Mouse (Mus musculus): ENCODE results near the gene Zfp451. TPM values are rescaled to one million over a fixed set of nuclear protein-coding genes. Genes with fewer than 3 reads are reported as not detected.

Gene Zfp451
- total and polyA plus RNA-seq, 2 experiments from 2014 or later = 29.1 to 67.2 TPM

GRCm38 (mm10) chr1:33803323-33803722, 11.1 kb downstream of the Zfp451 start:
- Histone ChIP-seq H3K4me3 (ENCODE audit: low read depth, low read length) (no peak overlapping the region), H3K4me2 (ENCODE audit: low read depth) (no peak overlapping the region), H3K36me3 (ENCODE audit: insufficient read depth) (peaks cover 55% of the 10 kb centered on the region), H3K9me3 (ENCODE audit: low read length) (no peaks in the 10 kb centered on the region), H3K27ac (ENCODE audit: low read depth, low read length) (no peak overlapping the region), H3K9ac (no peak overlapping the region), H3K4me1 (ENCODE audit: insufficient read depth) (no peaks in the 10 kb centered on the region), H3K27me3 (ENCODE audit: insufficient read depth, low read length) (no peaks in the 10 kb centered on the region)
- 98% methylated on average over 2 of the region's 2 CpGs for WGBS
- no peak for ATAC-seq
- no peak for DNase-seq
- TF ChIP-seq CTCF (IDR thresholded peaks at IDR 0.05; ENCODE audit: low read depth) = no peak

GRCm38 (mm10) chr1:33799620-33800019, 14.8 kb downstream of the Zfp451 start:
- Histone ChIP-seq H3K27ac (ENCODE audit: low read depth, low read length) (no peak overlapping the region), H3K36me3 (ENCODE audit: insufficient read depth) (peaks cover 48% of the 10 kb centered on the region), H3K4me2 (ENCODE audit: low read depth) (no peak overlapping the region), H3K4me1 (ENCODE audit: insufficient read depth) (no peaks in the 10 kb centered on the region), H3K4me3 (ENCODE audit: low read depth, low read length) (no peak overlapping the region), H3K9ac (no peak overlapping the region), H3K27me3 (ENCODE audit: insufficient read depth, low read length) (no peaks in the 10 kb centered on the region), H3K9me3 (ENCODE audit: low read length) (no peaks in the 10 kb centered on the region)
- ATAC-seq (no peak), DNase-seq (no peak)
- WGBS = 86% methylated on average over 3 of the region's 3 CpGs
- TF ChIP-seq CTCF (IDR thresholded peaks at IDR 0.05; ENCODE audit: low read depth) = no peak

GRCm38 (mm10) chr1:33788493-33788892, 25.9 kb downstream of the Zfp451 start:
- Histone ChIP-seq H3K4me1 (ENCODE audit: insufficient read depth) (no peaks in the 10 kb centered on the region), H3K4me2 (ENCODE audit: low read depth) (no peak overlapping the region), H3K27ac (ENCODE audit: low read depth, low read length) (no peak overlapping the region), H3K27me3 (ENCODE audit: insufficient read depth, low read length) (no peaks in the 10 kb centered on the region), H3K9ac (no peak overlapping the region), H3K4me3 (ENCODE audit: low read depth, low read length) (no peak overlapping the region), H3K36me3 (ENCODE audit: insufficient read depth) (peaks cover 7% of the 10 kb centered on the region; the same call in 1 of the 2 replicates), H3K9me3 (ENCODE audit: low read length) (no peaks in the 10 kb centered on the region)
- no peak for ATAC-seq
- TF ChIP-seq CTCF (IDR thresholded peaks at IDR 0.05; ENCODE audit: low read depth) = no peak
- no peak for DNase-seq
- WGBS = 50% methylated on average over 3 of the region's 3 CpGs

- Histone ChIP-seq H3K4me1 (ENCODE audit: insufficient read depth) (no peaks in the 10 kb centered on the region), H3K9ac (no peak overlapping the region), H3K27me3 (ENCODE audit: insufficient read depth, low read length) (no peaks in the 10 kb centered on the region), H3K36me3 (ENCODE audit: insufficient read depth) (peaks cover 10% of the 10 kb centered on the region; the same call in 1 of the 2 replicates), H3K27ac (ENCODE audit: low read depth, low read length) (no peak overlapping the region), H3K9me3 (ENCODE audit: low read length) (no peaks in the 10 kb centered on the region), H3K4me3 (ENCODE audit: low read depth, low read length) (no peak overlapping the region), H3K4me2 (ENCODE audit: low read depth) (no peak overlapping the region)
- TF ChIP-seq CTCF (IDR thresholded peaks at IDR 0.05; ENCODE audit: low read depth) = no peak
- ATAC-seq (no peak), DNase-seq (no peak)
- 83% methylated on average over 5 of the region's 5 CpGs for WGBS
Measured at GRCm38 (mm10) chr1:33788072-33788471, 26.3 kb downstream of the Zfp451 start.

GRCm38 (mm10) chr1:33784561-33784960, 29.8 kb downstream of the Zfp451 start:
- DNase-seq (no peak), ATAC-seq (no peak)
- H3K27me3 ChIP-seq (ENCODE audit: insufficient read depth, low read length) = no peaks in the 10 kb centered on the region
- H3K4me2 ChIP-seq (ENCODE audit: low read depth) = no peak overlapping the region
- H3K4me1 ChIP-seq (ENCODE audit: insufficient read depth) = no peaks in the 10 kb centered on the region
- no peak overlapping the region for H3K9ac ChIP-seq
- H3K36me3 ChIP-seq (ENCODE audit: insufficient read depth) = peaks cover 19% of the 10 kb centered on the region; the same call in 1 of the 2 replicates
- no peak overlapping the region for H3K4me3 ChIP-seq (ENCODE audit: low read depth, low read length)
- 96% methylated on average over 5 of the region's 5 CpGs for WGBS
- H3K9me3 ChIP-seq (ENCODE audit: low read length) = no peaks in the 10 kb centered on the region
- no peak for TF ChIP-seq CTCF (IDR thresholded peaks at IDR 0.05; ENCODE audit: low read depth)
- H3K27ac ChIP-seq (ENCODE audit: low read depth, low read length) = no peak overlapping the region

- WGBS = 77% methylated on average over 14 of the region's 14 CpGs
- no peaks in the 10 kb centered on the region for H3K27me3 ChIP-seq (ENCODE audit: insufficient read depth, low read length)
- no peak overlapping the region for H3K9ac ChIP-seq
- TF ChIP-seq CTCF (IDR thresholded peaks at IDR 0.05; ENCODE audit: low read depth) = no peak
- no peak overlapping the region for H3K4me3 ChIP-seq (ENCODE audit: low read depth, low read length)
- no peaks in the 10 kb centered on the region for H3K9me3 ChIP-seq (ENCODE audit: low read length)
- H3K4me2 ChIP-seq (ENCODE audit: low read depth) = no peak overlapping the region
- peak; percentile 22 for DNase-seq
- peaks cover 29% of the 10 kb centered on the region for H3K36me3 ChIP-seq (ENCODE audit: insufficient read depth)
- peak; percentile 64 for ATAC-seq
- no peak overlapping the region for H3K27ac ChIP-seq (ENCODE audit: low read depth, low read length)
- H3K4me1 ChIP-seq (ENCODE audit: insufficient read depth) = no peaks in the 10 kb centered on the region
Measured at GRCm38 (mm10) chr1:33776175-33776611, 38.2 kb downstream of the Zfp451 start.

- Histone ChIP-seq H3K4me3 (ENCODE audit: low read depth, low read length) (no peak overlapping the region), H3K27ac (ENCODE audit: low read depth, low read length) (no peak overlapping the region), H3K36me3 (ENCODE audit: insufficient read depth) (peaks cover 44% of the 10 kb centered on the region), H3K27me3 (ENCODE audit: insufficient read depth, low read length) (no peaks in the 10 kb centered on the region), H3K4me2 (ENCODE audit: low read depth) (no peak overlapping the region), H3K9me3 (ENCODE audit: low read length) (no peaks in the 10 kb centered on the region), H3K9ac (no peak overlapping the region), H3K4me1 (ENCODE audit: insufficient read depth) (no peaks in the 10 kb centered on the region)
- DNase-seq = no peak
- 93% methylated on average over 9 of the region's 9 CpGs for WGBS
- ATAC-seq = no peak
- no peak for TF ChIP-seq CTCF (IDR thresholded peaks at IDR 0.05; ENCODE audit: low read depth)
Measured at GRCm38 (mm10) chr1:33772106-33772505, 42.3 kb downstream of the Zfp451 start.

All from forebrain, postnatal 0 days (tissue).